Mouse (Mus musculus) lung, embryonic 16.5 days (tissue): ENCODE results near the gene Resp18. TPM values are rescaled to one million over a fixed set of nuclear protein-coding genes. Genes with fewer than 3 reads are reported as not detected.

Experiments used
- ATAC-seq: fragments of 200-750 bp; cut with Nextera tagmentation; 2 replicates; pipeline ENCODE4 v1.8.0; 2017; ENCODE audit warnings: low read depth, mild to moderate bottlenecking, moderate library complexity
- H3K27ac ChIP-seq: fragments of 300-500 bp; sonication (generic); 2 replicates; pipeline ENCODE4 v1.5.1; 2014; ENCODE audit warnings: mild to moderate bottlenecking, control low read depth, low read length
- H3K27me3 ChIP-seq: fragments of 300-500 bp; sonication (generic); 2 replicates; pipeline ENCODE4 v1.6.1; 2014; ENCODE audit warnings: low read depth, low read length, mixed read lengths; ENCODE audit not compliant: control insufficient read depth, insufficient read depth
- H3K36me3 ChIP-seq: fragments of 300-500 bp; sonication (generic); 2 replicates; pipeline ENCODE4 v1.6.1; 2014; ENCODE audit warnings: low read length; ENCODE audit not compliant: control insufficient read depth, insufficient read depth
- H3K4me1 ChIP-seq: fragments of 300-500 bp; sonication (generic); replicated peaks from 2 replicates; pipeline ENCODE4 v1.6.1; 2014; ENCODE audit warnings: low read length, mixed read lengths; ENCODE audit not compliant: control insufficient read depth, insufficient read depth
- H3K4me2 ChIP-seq: fragments of 300-500 bp; sonication (generic); 2 replicates; pipeline ENCODE4 v1.6.1; 2014; ENCODE audit warnings: low read depth, low read length, control low read depth
- H3K4me3 ChIP-seq: fragments of 300-500 bp; sonication (generic); 2 replicates; pipeline ENCODE4 v1.5.1; 2014; ENCODE audit warnings: mild to moderate bottlenecking, low read length, control low read depth
- H3K9ac ChIP-seq: fragments of 300-500 bp; sonication (generic); 2 replicates; pipeline ENCODE4 v1.6.1; 2014; ENCODE audit warnings: low read length, control low read depth
- H3K9me3 ChIP-seq: fragments of 300-500 bp; sonication (generic); 2 replicates; pipeline ENCODE4 v1.6.1; 2016; ENCODE audit warnings: low read length; ENCODE audit not compliant: control insufficient read depth
- WGBS: fragments of 180-500 bp; shearing (Covaris S2); extraction: QIAGEN DNeasy Blood & Tissue Kit; methylation state at CpG from one replicate; pipeline ENCODE4 v1.1.7; 2014; 5-methylcytosine and 5-hydroxymethylcytosine counted together
- polyA plus RNA-seq: library from polyadenylated mRNA; unstranded; fragments of >200 nt; fragmentation: Nextera tagmentation; extraction: Ambion mirVana; gene quantifications from 2 replicates; pipeline ENCODE4 v1.2.1, GENCODE M21; 2015

The Resp18 gene
- 1.6 and 2.1 TPM in 2 replicates for polyA plus RNA-seq

DNA sequence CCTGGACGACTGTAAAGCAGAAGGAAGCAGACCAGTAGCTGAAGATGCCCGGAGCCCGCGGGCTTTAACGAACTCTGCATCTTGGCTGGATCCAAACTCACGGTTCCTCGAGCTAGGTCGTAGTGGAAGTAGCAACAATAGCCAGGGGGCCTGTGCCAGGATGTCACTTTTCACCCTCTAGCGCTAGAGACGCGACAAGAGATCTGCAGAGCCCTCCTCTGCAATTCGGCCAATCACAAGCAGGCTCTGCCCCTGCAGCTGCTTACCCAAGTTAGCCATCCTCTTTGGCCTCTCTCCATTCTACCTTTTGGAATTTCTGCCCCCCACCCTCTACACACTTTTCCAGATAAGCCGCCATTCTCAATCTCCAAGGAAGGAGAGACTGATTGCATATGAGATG lies at the start of gene Resp18:
TSS of gene Resp18 (minus strand) at position 188 of the 400 bp plus-strand sequence.
- no peak for ATAC-seq
- no peaks in the 10 kb centered on the region for H3K36me3 ChIP-seq
- H3K4me1 ChIP-seq = no peaks in the 10 kb centered on the region
- H3K4me3 ChIP-seq = no peak within 1 kb of the TSS
- H3K9me3 ChIP-seq = no peaks in the 10 kb centered on the region
- peaks cover 12% of the 10 kb centered on the region for H3K27me3 ChIP-seq
- no peak within 1 kb of the TSS for H3K4me2 ChIP-seq
- 7% methylated on average over 13 of the region's 13 CpGs for WGBS
- no peak within 1 kb of the TSS for H3K27ac ChIP-seq
- H3K9ac ChIP-seq = no peak within 1 kb of the TSS

GRCm38 (mm10) chr1:75327461-75327860 lies 49.2 kb upstream of the Resp18 start:
- Histone ChIP-seq H3K4me3 (no peak overlapping the region), H3K27ac (no peak overlapping the region), H3K9ac (no peak overlapping the region), H3K27me3 (no peaks in the 10 kb centered on the region), H3K9me3 (no peaks in the 10 kb centered on the region), H3K4me1 (no peaks in the 10 kb centered on the region), H3K36me3 (no peaks in the 10 kb centered on the region), H3K4me2 (no peak overlapping the region)
- ATAC-seq = no peak

GRCm38 (mm10) chr1:75319166-75319565 lies 41.0 kb upstream of the Resp18 start:
- 60% methylated on average over 10 of the region's 10 CpGs for WGBS
- Histone ChIP-seq H3K4me2 (no peak overlapping the region), H3K9me3 (no peaks in the 10 kb centered on the region), H3K27ac (no peak overlapping the region), H3K36me3 (peaks cover 1% of the 10 kb centered on the region; the same call in 1 of the 2 replicates), H3K4me3 (no peak overlapping the region), H3K27me3 (no peaks in the 10 kb centered on the region), H3K9ac (no peak overlapping the region), H3K4me1 (peaks cover 12% of the 10 kb centered on the region; the same call in 1 of the 2 replicates)
- no peak for ATAC-seq

DNA sequence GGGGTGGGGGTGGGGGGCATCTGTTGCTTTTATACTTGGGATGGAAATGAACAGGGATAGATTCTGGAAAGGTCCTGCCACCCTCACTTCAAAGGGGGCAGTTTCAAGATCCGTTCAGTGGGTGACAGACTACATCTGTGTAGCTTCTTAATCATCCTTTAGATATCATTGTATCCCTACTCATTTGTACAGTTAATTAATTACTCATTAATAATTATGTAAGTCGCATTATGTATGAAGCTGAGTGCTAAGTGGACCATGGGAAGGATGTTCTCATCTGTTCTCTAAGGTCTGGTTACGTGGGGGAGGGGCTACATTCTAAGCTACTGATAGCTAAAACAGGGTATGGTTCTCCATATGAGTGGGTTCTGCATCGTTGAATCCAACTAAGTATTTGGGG lies 40.5 kb upstream of the Resp18 start:
- Histone ChIP-seq H3K27me3 (no peaks in the 10 kb centered on the region), H3K4me3 (no peak overlapping the region), H3K4me2 (no peak overlapping the region), H3K36me3 (peaks cover 5% of the 10 kb centered on the region; the same call in 1 of the 2 replicates), H3K9ac (no peak overlapping the region), H3K9me3 (no peaks in the 10 kb centered on the region), H3K27ac (no peak overlapping the region), H3K4me1 (peaks cover 12% of the 10 kb centered on the region; the same call in 1 of the 2 replicates)
- 79% methylated on average over 4 of the region's 4 CpGs for WGBS
- no peak for ATAC-seq

DNA sequence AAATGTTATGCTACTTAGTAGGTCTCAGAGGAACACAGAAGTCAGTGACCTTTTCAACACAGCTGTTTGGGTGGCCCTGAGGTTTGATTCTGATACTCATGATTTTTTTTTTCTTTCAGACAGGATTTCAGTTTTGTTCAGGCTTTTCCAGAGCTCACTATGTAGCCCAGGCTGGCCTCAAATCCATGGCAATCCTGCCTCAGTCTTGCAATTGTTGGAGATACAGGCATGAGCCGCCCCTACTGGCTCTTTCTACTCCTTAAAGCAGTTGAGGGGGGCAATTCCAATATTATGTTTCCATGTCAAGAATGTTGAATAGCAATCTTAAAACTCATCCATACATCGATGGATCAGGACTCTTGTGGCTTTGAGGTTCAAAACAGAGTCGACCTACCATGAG lies 40.1 kb upstream of the Resp18 start:
- ATAC-seq = no peak
- H3K4me2 ChIP-seq = peak overlapping the region; percentile 44
- WGBS = 63% methylated on average over 3 of the region's 3 CpGs
- peaks cover 6% of the 10 kb centered on the region; the same call in 1 of the 2 replicates for H3K36me3 ChIP-seq
- H3K4me3 ChIP-seq = peak overlapping the region; percentile 32
- peak overlapping the region; percentile 12 for H3K27ac ChIP-seq
- peak overlapping the region; percentile 54; the same call in 1 of the 2 replicates for H3K9ac ChIP-seq
- peaks cover 12% of the 10 kb centered on the region; the same call in 1 of the 2 replicates for H3K4me1 ChIP-seq
- H3K9me3 ChIP-seq = no peaks in the 10 kb centered on the region
- H3K27me3 ChIP-seq = no peaks in the 10 kb centered on the region

DNA sequence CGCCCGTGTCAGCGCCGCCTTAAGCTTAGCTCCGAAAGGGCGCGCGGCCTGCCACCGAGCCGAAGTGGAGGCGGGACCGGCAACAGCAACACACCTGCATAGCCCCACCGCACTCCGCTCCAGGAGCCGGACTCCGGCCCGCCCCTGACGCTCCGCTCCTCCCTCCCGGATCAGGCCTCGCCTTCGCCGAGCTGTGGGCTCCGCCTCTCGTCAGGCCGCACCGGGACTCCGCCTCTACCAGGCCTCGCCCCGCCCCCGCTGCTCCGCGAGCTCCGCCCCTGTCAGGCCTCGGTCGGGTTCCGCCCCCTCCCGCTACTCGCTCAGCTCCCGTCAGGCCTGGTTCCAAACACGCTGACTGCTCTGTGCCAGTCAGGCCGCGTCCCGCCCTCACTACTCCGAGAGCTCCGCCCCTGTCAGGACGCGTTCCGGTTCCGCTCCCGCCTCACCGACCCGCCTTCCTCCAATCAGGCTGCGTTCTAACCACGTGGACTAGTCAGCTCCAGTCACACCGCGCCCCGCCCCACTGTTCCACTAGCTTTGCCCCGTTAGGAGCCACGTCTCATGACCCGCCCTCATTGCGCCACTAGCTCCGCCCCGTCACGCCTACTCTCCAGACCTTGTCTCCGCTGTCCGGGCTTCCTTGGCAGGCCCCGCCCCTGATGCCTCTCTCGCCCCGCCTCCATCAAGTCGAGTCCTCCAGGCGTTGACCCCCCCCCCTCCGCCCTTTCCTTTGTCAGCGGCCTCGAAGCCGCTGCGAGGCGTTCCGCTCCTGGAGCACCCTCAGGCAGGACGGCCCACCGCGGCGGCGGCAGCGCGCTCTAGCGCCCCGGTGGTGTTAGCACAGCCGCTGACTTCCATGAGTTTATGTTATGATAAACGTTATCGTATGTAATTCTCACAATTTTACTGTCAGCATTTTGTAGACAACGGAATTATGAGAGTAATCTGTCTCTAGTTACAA lies 39.3 kb upstream of the Resp18 start, which contains the start of gene Dnpep:
TSS of gene Dnpep (minus strand) at position 750 of the 961 bp plus-strand sequence.
- Histone ChIP-seq H3K4me2 (peak within 1 kb of the TSS; percentile 92), H3K36me3 (peaks cover 8% of the 10 kb centered on the region), H3K27me3 (no peaks in the 10 kb centered on the region), H3K9ac (peak within 1 kb of the TSS; percentile 85), H3K9me3 (no peaks in the 10 kb centered on the region), H3K4me3 (peak within 1 kb of the TSS; percentile 86), H3K27ac (peak within 1 kb of the TSS; percentile 98), H3K4me1 (peaks cover 12% of the 10 kb centered on the region; the same call in 1 of the 2 replicates)
- under 1% methylated on average over 79 of the region's 92 CpGs for WGBS
- peak; percentile 96 for ATAC-seq

- no peaks in the 10 kb centered on the region for H3K9me3 ChIP-seq
- peaks cover 12% of the 10 kb centered on the region; the same call in 1 of the 2 replicates for H3K4me1 ChIP-seq
- H3K27me3 ChIP-seq = no peaks in the 10 kb centered on the region
- peaks cover 14% of the 10 kb centered on the region for H3K36me3 ChIP-seq
- H3K4me2 ChIP-seq = peak overlapping the region; percentile 92
- H3K9ac ChIP-seq = peak overlapping the region; percentile 85
- WGBS = 0% methylated on average over 20 of the region's 20 CpGs
- H3K4me3 ChIP-seq = peak overlapping the region; percentile 86
- peak overlapping the region; percentile 98 for H3K27ac ChIP-seq
- peak; percentile 47 for ATAC-seq
Measured at GRCm38 (mm10) chr1:75316861-75317240, 38.6 kb upstream of the Resp18 start.

- peak overlapping the region; percentile 86 for H3K4me3 ChIP-seq
- H3K27ac ChIP-seq = no peak overlapping the region
- peak overlapping the region; percentile 85 for H3K9ac ChIP-seq
- H3K4me2 ChIP-seq = peak overlapping the region; percentile 92
- ATAC-seq = no peak
- 80% methylated on average over 29 of the region's 29 CpGs for WGBS
- H3K9me3 ChIP-seq = no peaks in the 10 kb centered on the region
- no peaks in the 10 kb centered on the region for H3K27me3 ChIP-seq
- H3K36me3 ChIP-seq = peaks cover 26% of the 10 kb centered on the region
- H3K4me1 ChIP-seq = peaks cover 12% of the 10 kb centered on the region; the same call in 1 of the 2 replicates
Measured at GRCm38 (mm10) chr1:75315456-75316365, 37.5 kb upstream of the Resp18 start.
